Mouse (Mus musculus) cerebellum, adult 2 months (tissue): ENCODE data around the gene Clpp. TPM values are rescaled to one million over a fixed set of nuclear protein-coding genes. Genes with fewer than 3 reads are reported as not detected.

Source experiments
- DNase-seq, 2 experiments: peaks; one replicate each; pipeline ENCODE4 v3.0.0; 2021
- H3K27ac ChIP-seq: fragments of 200-500 bp; 2 replicates; pipeline ENCODE4 v1.5.1; 2012; ENCODE audit warnings: low read length, control low read depth, inconsistent platforms; ENCODE audit not compliant: insufficient read depth
- H3K27me3 ChIP-seq: fragments of 200-500 bp; 2 replicates; pipeline ENCODE4 v1.6.1; 2012; ENCODE audit warnings: inconsistent platforms, mild to moderate bottlenecking, low read length, moderate library complexity; ENCODE audit not compliant: control insufficient read depth, insufficient read depth
- H3K4me1 ChIP-seq: fragments of 200-500 bp; 2 replicates; pipeline ENCODE4 v1.6.1; 2011; ENCODE audit warnings: low read length; ENCODE audit not compliant: control insufficient read depth, insufficient read depth
- H3K4me3 ChIP-seq: fragments of 200-500 bp; replicated peaks from 2 replicates; pipeline ENCODE3; 2011; ENCODE audit warnings: mild to moderate bottlenecking, low read depth, low read length, control low read depth; ENCODE audit not compliant: insufficient read depth
- CTCF ChIP-seq: fragments of 200-500 bp; IDR thresholded peaks from 2 replicates; pipeline ENCODE4 v1.5.1; 2011; ENCODE audit warnings: low read depth, mild to moderate bottlenecking, control low read depth, low read length, moderate library complexity, borderline replicate concordance; ENCODE audit not compliant: insufficient read depth
- POLR2A ChIP-seq: fragments of 200-500 bp; IDR thresholded peaks from 2 replicates; pipeline ENCODE4 v1.6.1; 2011; ENCODE audit warnings: low read length, control low read depth, borderline replicate concordance; ENCODE audit not compliant: insufficient read depth
- WGBS: fragments of 180-500 bp; shearing (Covaris S2); methylation state at CpG from one replicate; pipeline ENCODE4 v1.1.7; 2018; 5-methylcytosine and 5-hydroxymethylcytosine counted together
- polyA plus RNA-seq: library from polyadenylated mRNA; depleted of rRNA; stranded (reverse); fragments of >200 nt; gene quantifications from 2 replicates; pipeline ENCODE4 v1.2.3, GENCODE M21; 2012

Clpp gene
- polyA plus RNA-seq, 1 experiment = 167 TPM

GRCm38 (mm10) chr17:56969321-56969720 is 20.8 kb upstream of the Clpp start:
- no peak for TF ChIP-seq CTCF
- TF ChIP-seq POLR2A = no peak
- no peaks in the 10 kb centered on the region for H3K4me1 ChIP-seq
- H3K27ac ChIP-seq = no peak overlapping the region

GRCm38 (mm10) chr17:56970081-56970480 is 20.0 kb upstream of the Clpp start:
- Histone ChIP-seq H3K27me3 (no peaks in the 10 kb centered on the region), H3K4me3 (no peak overlapping the region), H3K27ac (no peak overlapping the region), H3K4me1 (no peaks in the 10 kb centered on the region)
- TF ChIP-seq POLR2A = no peak
- TF ChIP-seq CTCF = no peak
- DNase-seq = no peak
- WGBS = 27% methylated on average over 5 of the region's 5 CpGs

More at GRCm38 (mm10) chr17:56969321-56969720, 20.8 kb upstream of the Clpp start:
- WGBS = 32% methylated on average over 3 of the region's 3 CpGs
- Histone ChIP-seq H3K27me3 (no peaks in the 10 kb centered on the region), H3K4me3 (no peak overlapping the region)
- DNase-seq = no peak

- Histone ChIP-seq H3K4me1 (no peaks in the 10 kb centered on the region), H3K4me3 (no peak overlapping the region), H3K27ac (no peak overlapping the region), H3K27me3 (no peaks in the 10 kb centered on the region)
- TF ChIP-seq POLR2A = no peak
- TF ChIP-seq CTCF = no peak
- no peak for DNase-seq
- WGBS = 68% methylated on average over 14 of the region's 14 CpGs
These were observed 16.0 kb upstream of the Clpp start for GRCm38 (mm10) chr17:56973956-56974707.

- TF ChIP-seq CTCF (no peak), POLR2A (no peak)
- Histone ChIP-seq H3K27ac (no peak overlapping the region), H3K27me3 (no peaks in the 10 kb centered on the region), H3K4me3 (no peak overlapping the region), H3K4me1 (no peaks in the 10 kb centered on the region)
- WGBS = 77% methylated on average over 5 of the region's 5 CpGs
- no peak for DNase-seq
These were observed 15.3 kb upstream of the Clpp start for GRCm38 (mm10) chr17:56974708-56975240.

GRCm38 (mm10) chr17:56975391-56975790 is 14.7 kb upstream of the Clpp start:
- WGBS = 79% methylated on average over 3 of the region's 3 CpGs
- Histone ChIP-seq H3K27me3 (no peaks in the 10 kb centered on the region), H3K27ac (no peak overlapping the region), H3K4me1 (no peaks in the 10 kb centered on the region), H3K4me3 (no peak overlapping the region)
- TF ChIP-seq CTCF (no peak), POLR2A (no peak)
- no peak for DNase-seq

GRCm38 (mm10) chr17:56976531-56977390 is 13.3 kb upstream of the Clpp start:
- no peak for DNase-seq
- H3K27me3 ChIP-seq = no peaks in the 10 kb centered on the region
- no peak overlapping the region for H3K4me3 ChIP-seq
- H3K4me1 ChIP-seq = no peaks in the 10 kb centered on the region
- TF ChIP-seq CTCF = no peak
- no peak for TF ChIP-seq POLR2A
- no peak overlapping the region for H3K27ac ChIP-seq
- WGBS = 67% methylated on average over 8 of the region's 8 CpGs

- DNase-seq = no peak
- Histone ChIP-seq H3K27me3 (no peaks in the 10 kb centered on the region), H3K27ac (no peak overlapping the region), H3K4me1 (no peaks in the 10 kb centered on the region), H3K4me3 (no peak overlapping the region)
- TF ChIP-seq POLR2A (no peak), CTCF (no peak)
- WGBS = 35% methylated on average over 7 of the region's 8 CpGs
These were observed 10.6 kb upstream of the Clpp start for GRCm38 (mm10) chr17:56979524-56979923.

- no peak for TF ChIP-seq CTCF
- TF ChIP-seq POLR2A = no peak
- no peak overlapping the region for H3K27ac ChIP-seq
- no peak overlapping the region for H3K4me3 ChIP-seq
- no peaks in the 10 kb centered on the region for H3K4me1 ChIP-seq
- no peaks in the 10 kb centered on the region for H3K27me3 ChIP-seq
- 70% methylated on average over 7 of the region's 7 CpGs for WGBS
- no peak for DNase-seq
These were observed 9.1 kb upstream of the Clpp start for GRCm38 (mm10) chr17:56981049-56981448.
